Mouse (Mus musculus): Measurements from ENCODE around the gene Ptchd4.

GRCm38 (mm10) chr17:42286255-42286654 lies 29.5 kb upstream of the Ptchd4 start:
- no peak for TF ChIP-seq CTCF (IDR thresholded peaks at IDR 0.05)
- no peak for TF ChIP-seq EP300 (IDR thresholded peaks at IDR 0.05)
